Mouse (Mus musculus) frontal cortex, postnatal 14 days (tissue): ENCODE data around the gene Snx22.
A peak's percentile ranks its signal among the peaks of the same experiment; 100 is the strongest.

Source experiments
- DNase-seq, 2 experiments: peaks; one replicate each; pipeline ENCODE4 v3.0.0; 2022; ENCODE audit warnings: low spot score in 2 of 2

The Snx22 gene

DNA sequence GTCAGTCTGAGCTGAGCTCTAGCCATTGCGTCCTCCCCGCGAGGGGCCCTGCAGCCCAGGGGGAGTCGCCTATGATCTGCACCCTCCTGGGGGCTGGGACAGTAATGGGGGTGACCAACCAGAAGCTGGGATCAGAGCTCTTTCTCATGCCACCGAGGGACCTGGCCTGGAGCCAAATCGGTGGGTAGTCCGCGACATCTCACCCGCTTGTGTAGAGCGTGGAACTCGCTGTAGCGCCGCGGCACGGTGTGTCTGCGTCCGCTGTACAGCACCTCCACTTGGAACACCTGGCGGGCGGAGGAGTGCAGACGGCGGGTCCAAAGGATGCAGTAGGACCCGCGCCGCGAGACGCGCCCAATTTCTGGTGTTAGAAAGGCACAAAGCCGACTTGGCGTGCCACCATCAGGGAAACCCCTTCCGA lies 538 bp downstream of the Snx22 start:
- no peak for DNase-seq

DNA sequence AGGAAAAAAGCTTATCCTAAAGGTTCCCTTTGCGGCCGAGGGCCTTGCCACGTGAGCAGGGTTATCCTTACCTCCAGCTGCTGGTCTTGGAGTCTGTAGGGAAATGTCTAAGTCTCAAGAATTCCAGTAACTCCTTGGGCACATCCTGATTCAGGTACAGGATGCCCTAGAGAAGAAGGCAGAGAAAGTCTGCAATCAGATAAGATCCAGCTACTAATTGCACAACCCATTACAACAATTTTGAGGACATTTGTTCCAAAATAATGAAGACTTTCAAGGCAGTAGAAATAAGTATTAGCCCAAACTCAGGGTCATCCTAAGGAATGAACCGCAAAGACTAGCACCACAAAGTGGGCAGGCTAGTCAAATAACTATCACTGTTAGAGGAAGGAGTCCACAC lies 1.5 kb downstream of the Snx22 start:
- no peak for DNase-seq

DNA sequence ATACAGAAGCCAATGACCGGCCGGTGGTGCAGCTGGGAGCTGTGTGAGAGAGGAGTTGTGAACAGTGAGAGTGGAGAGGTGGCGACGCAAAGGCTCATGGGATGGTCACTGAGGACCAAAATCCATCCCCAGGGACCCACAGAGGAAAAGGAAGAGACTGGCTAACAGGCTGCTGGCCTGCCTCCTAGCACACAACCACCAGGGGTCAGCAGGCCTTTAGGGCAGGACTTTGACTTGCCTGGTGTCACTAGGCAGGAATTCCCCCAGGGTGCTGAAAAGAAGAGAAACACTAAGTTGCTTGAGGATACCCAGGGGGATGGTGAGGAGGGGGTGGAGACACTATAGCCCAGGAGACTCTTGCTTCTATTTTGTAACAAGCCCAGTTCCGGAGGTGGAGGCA lies 2.0 kb downstream of the Snx22 start:
- DNase-seq: no peak

DNA sequence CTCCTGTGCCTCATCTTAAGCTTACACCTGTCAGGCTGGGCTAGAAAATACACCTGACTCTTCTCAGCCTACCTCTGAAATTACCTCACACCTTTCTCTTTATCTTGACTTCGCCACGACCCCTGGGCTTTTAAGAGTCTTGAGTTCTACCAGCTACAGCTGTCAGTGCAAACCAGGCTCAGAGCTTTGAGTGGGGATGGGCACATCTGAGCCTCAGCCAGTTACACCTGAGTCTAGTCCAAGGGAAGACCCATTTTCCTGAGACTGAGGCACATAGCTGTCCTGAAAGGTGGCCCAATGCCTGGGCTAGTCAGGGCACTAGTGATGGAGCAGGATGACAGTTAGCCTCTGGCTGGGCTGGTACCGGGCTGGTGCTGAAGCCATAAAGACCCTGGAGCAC lies 2.7 kb downstream of the Snx22 start:
- DNase-seq: no peak

DNA sequence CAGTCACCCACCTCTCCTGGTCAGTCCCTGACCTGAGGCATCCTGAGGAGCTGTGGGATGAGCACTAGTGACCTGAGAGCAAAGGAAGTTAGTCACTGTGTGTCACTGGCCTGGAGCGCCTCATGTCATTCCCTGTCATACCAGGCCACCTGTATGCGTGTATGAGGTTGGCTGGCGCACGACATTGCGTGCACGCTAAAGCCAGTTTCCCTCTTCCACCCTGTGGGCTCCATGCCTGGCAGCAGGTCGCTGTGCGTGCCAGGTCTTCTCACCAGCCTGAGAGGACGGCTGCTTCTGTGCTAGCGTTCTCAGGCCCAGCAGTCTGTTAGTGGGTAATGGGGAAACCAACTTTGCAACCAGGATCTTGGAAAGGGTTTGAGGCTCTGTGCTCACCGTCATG lies 5.2 kb downstream of the Snx22 start:
- no peak for DNase-seq

DNA sequence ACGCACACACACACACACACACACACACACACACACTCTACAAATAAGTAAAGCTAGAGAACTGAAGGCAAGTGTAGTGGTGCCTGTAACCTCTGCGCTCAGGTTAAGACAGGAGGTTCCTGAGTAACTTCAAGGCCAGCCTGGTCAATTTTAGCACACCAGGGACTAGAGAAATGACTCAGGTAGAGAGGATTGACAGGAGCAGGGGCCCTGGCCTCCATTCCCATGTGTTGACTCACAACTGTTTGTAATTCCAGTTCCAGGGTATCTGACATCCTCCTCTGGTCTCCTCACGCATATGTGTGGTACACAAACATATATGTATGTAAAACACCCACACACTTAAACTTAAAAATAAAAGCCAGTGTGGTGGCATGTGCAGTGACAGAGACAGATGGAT lies 6.1 kb downstream of the Snx22 start:
- no peak for DNase-seq

DNA sequence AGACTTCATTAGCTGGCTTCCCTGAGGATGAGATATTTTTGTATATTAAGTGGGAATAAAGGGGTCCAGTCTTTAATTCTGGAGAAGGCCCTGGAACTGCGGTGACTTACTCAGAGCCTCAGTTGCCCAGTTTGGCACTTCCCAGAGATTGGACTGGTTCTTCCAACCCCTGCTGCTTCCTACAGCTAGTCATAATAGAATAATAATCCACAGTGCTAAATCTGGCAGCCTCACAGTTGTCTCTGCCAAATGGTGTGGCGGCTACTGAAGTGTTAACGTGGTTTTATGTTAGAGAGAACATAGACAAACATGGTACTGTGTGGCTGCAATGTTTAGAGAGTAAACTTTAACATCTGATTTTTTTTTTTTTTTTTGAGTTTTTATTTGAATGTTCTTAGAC lies 7.9 kb downstream of the Snx22 start:
- no peak for DNase-seq

DNA sequence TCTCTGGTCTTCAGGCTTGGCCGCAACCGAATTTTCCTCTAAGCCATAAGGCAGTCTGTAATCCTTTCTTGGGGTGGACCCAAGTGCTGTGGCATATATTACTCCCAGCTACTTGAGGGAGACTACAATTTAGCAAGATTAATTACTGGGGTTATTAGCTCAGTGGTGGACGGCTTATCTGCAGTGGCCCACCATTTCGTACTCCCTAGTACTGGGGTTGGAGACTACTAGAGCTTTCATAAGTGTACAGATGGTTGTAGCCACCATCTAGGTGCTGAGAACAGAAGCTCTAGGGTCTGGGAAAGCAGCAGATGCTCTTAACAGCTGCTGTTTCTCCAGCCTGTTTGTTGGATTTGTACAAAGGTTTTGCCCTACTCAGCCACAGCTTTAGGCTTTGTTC lies 8.5 kb downstream of the Snx22 start:
- no peak for DNase-seq

DNA sequence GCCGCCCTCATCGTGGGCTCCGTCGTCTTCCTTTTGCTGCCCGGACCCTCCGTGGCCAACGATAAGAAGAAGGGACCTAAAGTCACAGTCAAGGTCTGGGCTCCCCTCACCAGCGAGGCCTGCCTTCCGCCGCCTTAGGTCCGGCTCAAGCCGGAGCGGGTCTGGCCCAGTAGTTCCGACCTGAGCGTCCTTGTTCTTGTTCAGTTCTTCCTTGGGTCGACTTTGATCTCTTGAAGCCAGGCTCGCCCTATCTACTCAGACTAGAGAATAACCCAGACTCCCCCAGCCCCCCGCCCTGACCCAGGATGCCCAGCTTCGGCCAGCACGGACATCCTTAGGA lies 9.2 kb downstream of the Snx22 start:
- DNase-seq: no peak

DNA sequence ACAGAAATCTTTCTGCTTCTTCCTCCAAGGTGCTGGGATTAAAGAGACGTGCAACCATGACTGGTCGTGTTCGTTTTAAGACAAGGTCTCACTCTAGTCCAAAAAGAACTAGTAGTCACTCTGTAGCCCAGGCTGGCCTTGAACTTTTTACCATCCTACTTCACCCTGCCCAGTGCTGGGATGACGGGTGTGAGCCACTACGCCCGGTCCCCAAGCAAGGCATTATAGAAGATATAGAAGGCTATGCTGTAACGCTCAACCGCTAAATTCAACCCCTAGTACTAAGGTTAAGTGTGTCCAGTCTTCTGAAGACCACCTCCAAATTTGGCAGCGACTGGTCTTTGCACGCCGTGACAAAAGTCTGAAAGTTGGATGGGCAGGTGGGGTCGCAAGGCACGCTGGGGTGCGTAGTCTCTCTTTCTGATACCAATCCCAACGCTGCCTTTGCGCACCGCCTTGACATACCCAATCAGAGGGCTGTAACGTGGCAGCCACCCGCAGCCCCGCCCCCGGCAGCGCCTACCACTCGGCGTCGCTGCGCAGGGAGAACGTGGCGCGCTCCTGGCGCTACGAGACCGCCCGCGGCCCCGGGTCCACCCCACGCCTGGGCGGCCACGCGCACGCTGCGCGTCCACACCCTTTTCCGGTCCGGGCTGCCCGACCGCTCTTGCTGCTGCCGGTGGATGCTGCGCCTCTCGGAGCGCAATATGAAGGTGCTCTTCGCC lies 9.8 kb downstream of the Snx22 start, which contains the start of gene Ppib:
Gene Ppib (plus strand): TSS at position 640 of the 725 bp plus-strand sequence.
- DNase-seq: peak; percentile 96 to 98

DNA sequence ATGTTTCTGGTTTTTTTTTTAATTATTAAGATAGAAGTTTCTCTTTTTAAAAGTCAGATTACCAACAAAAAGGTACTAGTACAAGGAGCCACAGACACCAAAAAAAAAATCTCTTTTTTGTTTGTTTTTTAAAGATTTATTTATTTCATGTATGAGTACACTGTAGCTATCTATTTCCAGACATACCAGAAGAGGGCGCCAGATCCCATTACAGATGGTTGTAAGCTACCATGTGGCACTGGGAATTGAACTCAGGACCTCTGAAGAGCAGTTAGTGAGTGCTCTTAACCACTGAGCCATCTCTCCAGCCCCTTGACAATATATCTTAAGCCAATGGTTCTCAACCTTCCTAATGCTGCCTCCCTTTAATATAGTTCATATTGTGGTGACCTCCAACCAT lies 15.9 kb downstream of the Snx22 start:
- no peak for DNase-seq

DNA sequence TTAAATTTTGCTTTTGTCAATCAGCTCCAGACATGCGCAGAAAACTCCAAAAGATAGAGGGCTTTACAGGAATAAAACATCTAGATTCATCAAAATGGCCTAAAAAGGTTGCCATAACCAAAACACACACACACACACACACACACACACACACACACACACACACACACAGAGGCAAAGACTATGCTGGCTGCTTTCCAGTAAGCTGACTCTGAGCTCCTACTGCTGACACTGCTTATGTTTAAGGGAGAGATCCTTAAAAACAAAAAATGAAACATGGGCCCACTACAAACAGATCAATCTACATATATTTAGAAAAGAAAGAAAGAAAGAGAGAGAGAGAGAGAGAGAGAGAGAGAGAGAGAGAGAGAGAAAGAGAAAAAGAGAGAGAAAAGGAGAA lies 16.8 kb downstream of the Snx22 start:
- no peak for DNase-seq

DNA sequence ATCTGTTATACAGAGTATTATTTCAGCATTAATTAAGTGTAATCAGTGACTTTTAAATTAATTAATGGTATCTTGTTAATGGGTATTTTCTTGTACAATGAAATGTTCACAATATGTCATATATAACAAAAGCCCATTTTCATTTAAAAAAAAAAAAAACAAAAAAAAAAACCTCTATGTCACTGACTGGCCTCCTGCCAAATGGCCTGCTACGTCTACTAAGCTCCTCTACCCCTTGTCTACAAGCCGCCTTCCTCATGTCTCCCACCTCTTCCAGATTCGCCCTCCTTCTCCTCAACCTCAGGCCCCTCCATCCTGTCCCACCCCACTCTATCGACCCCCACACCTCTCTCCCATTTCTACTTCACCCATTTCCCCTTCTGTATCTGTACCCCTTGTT lies 18.0 kb downstream of the Snx22 start:
- DNase-seq: no peak

DNA sequence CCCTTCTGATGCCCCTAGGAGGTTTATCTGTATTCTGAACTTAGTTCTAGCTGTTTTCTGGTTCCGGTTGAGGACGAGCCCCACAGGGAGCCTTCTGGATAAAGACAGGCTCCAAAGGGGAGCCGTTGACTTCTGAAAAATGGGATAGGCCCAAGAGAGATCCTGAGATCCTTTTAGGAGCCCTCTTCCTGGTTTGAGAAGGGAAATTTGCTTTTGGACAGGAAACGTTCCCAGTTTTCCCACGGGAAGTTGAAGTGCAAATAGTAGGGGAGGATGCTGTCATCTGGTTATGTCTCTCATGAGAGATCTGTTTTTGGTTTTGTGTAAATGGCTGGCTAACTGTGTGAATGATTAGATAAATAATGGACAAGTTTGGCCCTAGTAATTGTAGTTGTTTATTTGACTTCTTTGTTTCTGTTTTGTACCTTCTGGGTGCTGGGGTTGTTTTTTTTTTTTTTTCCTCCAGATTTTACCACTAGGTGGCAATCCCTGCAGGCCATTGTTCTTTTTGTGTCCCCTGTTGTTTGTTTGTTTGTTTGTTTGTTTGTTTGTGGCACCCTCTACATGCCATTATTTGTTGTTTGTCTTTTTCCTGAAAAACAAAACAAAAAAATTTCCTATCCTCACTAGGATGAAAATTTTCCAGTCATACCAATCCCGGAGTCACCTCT lies 19.5 kb downstream of the Snx22 start:
- DNase-seq: no peak

DNA sequence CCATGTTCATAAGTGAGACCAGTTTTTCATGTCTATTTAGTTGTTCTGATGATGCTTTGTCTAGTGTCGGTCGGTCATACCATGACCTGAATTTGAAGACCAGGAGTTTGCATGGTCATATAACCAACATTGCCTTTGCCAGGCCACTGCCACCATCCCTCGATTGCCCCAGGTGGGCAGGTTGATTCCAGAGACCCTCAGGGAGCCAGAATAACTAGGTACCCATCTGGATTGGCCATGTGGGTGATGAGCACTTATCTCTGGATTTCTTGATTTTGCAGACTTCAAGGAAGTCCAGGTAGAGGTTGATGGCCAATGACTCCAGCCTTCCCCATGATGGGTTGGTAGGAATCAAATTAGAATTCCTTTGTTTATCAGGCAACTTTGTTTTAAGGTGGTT lies 26.3 kb downstream of the Snx22 start:
- no peak for DNase-seq

DNA sequence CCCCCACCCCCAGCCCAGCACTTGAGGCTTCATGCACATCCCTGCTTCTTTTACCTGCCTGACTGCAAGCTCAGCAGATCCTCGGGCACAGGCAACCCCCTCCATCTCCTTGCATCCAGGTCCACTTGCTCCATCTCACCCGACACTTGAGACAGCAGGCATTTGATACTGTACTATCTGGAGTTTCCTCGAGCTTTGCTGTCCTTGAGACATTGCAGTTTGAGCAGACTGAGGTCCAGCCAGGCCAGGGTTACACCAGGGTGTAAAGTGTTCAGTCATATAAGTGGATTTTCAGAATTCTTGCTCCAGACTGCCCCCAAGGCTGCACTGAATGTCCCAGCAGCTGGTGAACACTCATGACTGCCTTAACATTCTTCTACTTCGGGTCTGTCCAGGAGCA lies 27.2 kb downstream of the Snx22 start:
- no peak for DNase-seq

DNA sequence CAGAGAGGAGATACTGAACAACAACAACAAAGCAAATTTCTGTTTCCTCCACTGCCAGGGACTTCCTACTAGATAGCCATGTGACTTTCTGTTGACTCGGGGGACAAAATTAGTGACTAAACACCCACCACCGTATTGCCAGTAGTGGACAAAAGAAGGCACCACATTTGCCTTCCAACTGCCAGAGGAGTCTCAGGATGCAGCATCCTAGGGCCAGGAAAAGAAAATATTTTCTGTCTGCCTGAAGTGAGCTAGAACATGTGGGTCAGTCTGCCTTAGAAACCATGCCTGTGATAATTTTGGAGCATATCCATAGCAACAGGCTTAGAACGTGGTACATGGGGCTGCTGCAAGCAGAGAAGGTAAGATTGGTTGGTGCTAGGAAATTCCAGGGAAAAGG lies 28.7 kb downstream of the Snx22 start:
- no peak for DNase-seq

DNA sequence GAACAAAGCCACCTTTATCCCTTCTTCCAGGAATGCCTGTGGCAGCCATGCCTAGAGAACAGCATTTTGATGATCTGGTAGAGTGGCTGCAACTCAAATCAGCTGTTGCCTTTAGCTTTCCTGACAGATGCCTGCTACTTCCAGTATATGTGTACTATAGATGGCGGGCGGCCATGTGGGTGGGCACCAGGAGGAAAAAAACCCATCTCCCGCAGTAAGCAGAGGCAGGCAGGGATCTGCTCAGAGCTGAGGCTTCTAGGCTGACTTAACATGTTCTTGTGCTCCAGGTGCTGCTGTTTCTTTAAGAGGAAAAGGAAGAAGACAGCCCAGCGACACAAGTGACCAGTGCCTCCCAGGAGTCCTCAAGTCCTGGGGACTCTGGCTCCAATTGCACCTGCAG lies 30.2 kb downstream of the Snx22 start:
- DNase-seq: no peak

DNA sequence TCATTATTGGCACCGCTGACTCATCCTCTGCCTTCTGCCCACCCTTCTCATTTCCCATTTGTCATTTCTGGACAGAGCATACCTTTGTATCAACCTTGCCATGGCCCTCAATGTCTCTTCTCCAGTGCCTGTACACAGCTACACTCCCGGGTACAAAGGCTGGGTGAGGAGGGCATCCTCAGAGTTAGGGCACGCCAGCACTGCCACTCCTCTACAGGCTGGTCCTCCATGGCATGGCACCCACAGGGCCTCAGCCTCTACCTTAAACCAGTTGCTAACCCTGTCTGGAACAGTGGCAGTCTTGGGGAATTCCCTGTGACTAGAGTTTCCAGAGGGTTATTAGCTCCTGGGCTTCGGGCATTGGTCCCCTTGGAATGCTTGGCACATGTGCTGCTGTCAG lies 30.9 kb downstream of the Snx22 start:
- no peak for DNase-seq

DNA sequence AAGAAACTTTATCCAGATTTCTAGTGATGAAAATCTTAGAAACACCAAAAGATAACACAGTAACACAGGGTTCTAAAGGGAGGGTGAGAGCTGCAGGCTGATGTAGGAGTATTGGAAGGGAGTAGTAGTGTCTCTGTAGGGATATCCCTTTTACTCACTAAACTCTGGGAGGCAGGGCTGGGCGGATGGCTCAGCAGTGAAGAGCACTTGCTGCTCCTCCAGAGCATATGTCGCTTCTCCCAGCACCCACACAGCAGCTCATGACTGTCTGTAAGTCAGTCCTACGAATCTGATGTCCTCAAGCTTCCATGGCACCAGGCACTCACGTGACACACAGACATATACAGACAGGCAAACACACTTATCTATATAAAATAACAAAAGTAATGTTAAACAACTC lies 31.4 kb downstream of the Snx22 start:
- DNase-seq: no peak

DNA sequence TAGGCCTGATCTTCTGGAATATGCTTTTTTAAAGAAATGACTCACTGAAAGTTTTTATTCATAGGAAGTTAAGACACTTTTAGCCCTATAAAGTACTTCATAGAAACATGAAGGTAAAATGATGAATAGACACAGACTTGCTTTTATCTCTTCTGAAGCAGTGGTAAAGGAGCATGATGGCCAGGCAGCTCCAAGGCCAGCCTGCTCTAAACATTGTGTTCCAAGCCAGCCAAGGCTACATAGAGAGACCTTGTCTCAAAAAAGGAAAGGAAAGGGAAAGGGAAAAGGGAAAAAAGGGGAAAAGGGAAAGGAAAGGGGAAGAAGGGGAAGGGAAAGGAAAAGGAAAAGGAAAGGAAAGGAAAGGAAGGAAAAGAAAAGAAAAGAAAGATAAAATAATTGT lies 48.9 kb downstream of the Snx22 start:
- no peak for DNase-seq
